10 mouse cellular contexts compared by ENCODE assay signal in genomic region chr2:72114148-72114559, GRCm38 (mm10).
DNase-seq lines count a peak whose midpoint lies in the region; ATAC-seq and TF ChIP-seq lines count a peak whose summit lies in the region.
"Had no signal": no experiment of that assay in that cellular context is flagged by ENCODE, and none has a peak within 500 bp of the region (broad histone marks: within the 10 kb centered on the region; RNA-seq: fewer than 3 reads in every experiment).

No protein-coding gene starts in this region.

- intact Hi-C loops in heart, postnatal 25 days (cut with DNase I), result no loop called here
- intact Hi-C loops in gastrocnemius, postnatal 36 days (cut with DNase I), result no loop called here

- ATAC-seq in heart, embryonic 16.5 days (replicated peaks; ENCODE audit: extremely low read depth, insufficient read depth, low FRiP score), result no peak
- peak; percentile 93 for ATAC-seq in lung, embryonic 16.5 days (ENCODE audit: low read depth)
- peak; percentile 71 for ATAC-seq in neutrophil, adult 5-6 weeks (ENCODE audit: extremely low read depth, insufficient number of reproducible peaks, low FRiP score, poor library complexity, severe bottlenecking)

- no peak overlapping the region for H3K4me3 ChIP-seq in heart, embryonic 16.5 days (ENCODE audit: low read length)
- H3K4me3 ChIP-seq in lung, embryonic 16.5 days (ENCODE audit: low read length), result no peak overlapping the region
- no peak overlapping the region for H3K4me3 ChIP-seq in cortical plate, adult 2 months (ENCODE audit: insufficient read depth, low read length)

- no peaks in the 10 kb centered on the region for H3K9me3 ChIP-seq in heart, embryonic 16.5 days (replicated peaks; ENCODE audit: control insufficient read depth, low read length)
- H3K9me3 ChIP-seq in lung, embryonic 16.5 days (ENCODE audit: control insufficient read depth, low read length), result no peaks in the 10 kb centered on the region

- no peak for TF ChIP-seq CTCF in cortical plate, adult 2 months (IDR thresholded peaks at IDR 0.05; ENCODE audit: extremely low read depth, insufficient read depth, low read length)

- DNase-seq in heart, postnatal 25 days (ENCODE audit: low spot score), result no peak
- DNase-seq in lung, postnatal 14 days, result no peak
- no peak for DNase-seq in adipocyte (ENCODE audit: low spot score)
- DNase-seq in gastrocnemius, postnatal 36 days, result no peak
- DNase-seq: cerebellum, adult 11-12 months; layer of hippocampus, postnatal 36 days had no signal

- H3K4me2 ChIP-seq in heart, embryonic 16.5 days (ENCODE audit: low read depth, low read length), result peak overlapping the region; percentile 3; the same call in 1 of the 2 replicates
- peak overlapping the region; percentile 8 for H3K4me2 ChIP-seq in lung, embryonic 16.5 days (ENCODE audit: low read depth, low read length)

- no peaks in the 10 kb centered on the region for H3K36me3 ChIP-seq in heart, embryonic 16.5 days (ENCODE audit: control insufficient read depth, insufficient read depth)
- no peaks in the 10 kb centered on the region for H3K36me3 ChIP-seq in lung, embryonic 16.5 days (ENCODE audit: control insufficient read depth, insufficient read depth, low read length)

- no peaks in the 10 kb centered on the region for H3K27me3 ChIP-seq in heart, embryonic 16.5 days (ENCODE audit: control insufficient read depth, insufficient read depth, low read length)
- H3K27me3 ChIP-seq in lung, embryonic 16.5 days (ENCODE audit: control insufficient read depth, insufficient read depth, low read depth, low read length), result no peaks in the 10 kb centered on the region

- WGBS in heart, embryonic 16.5 days, result 50% methylated on average over 4 of the region's 4 CpGs
- 35% methylated on average over 4 of the region's 4 CpGs for WGBS in lung, embryonic 16.5 days

- peaks cover 9% of the 10 kb centered on the region for H3K4me1 ChIP-seq in heart, embryonic 16.5 days (ENCODE audit: control insufficient read depth, insufficient read depth, low read length)
- peaks cover 31% of the 10 kb centered on the region for H3K4me1 ChIP-seq in lung, embryonic 16.5 days (replicated peaks; ENCODE audit: control insufficient read depth, insufficient read depth, low read length)
- peaks cover 16% of the 10 kb centered on the region for H3K4me1 ChIP-seq in cortical plate, adult 2 months (ENCODE audit: control insufficient read depth, insufficient read depth, low read length)

- peak overlapping the region; percentile 53 for H3K27ac ChIP-seq in heart, embryonic 16.5 days (ENCODE audit: low read length)
- peak overlapping the region; percentile 79 for H3K27ac ChIP-seq in lung, embryonic 16.5 days (ENCODE audit: low read length)
- H3K27ac ChIP-seq in cortical plate, adult 2 months (ENCODE audit: insufficient read depth, low read length), result 0 out of 2 replicates have a peak overlapping the region, but pooled peaks have one; percentile 7

- no peak for TF ChIP-seq POLR2A in cortical plate, adult 2 months (IDR thresholded peaks at IDR 0.05; ENCODE audit: extremely low read depth, insufficient read depth, low read length)

- no peak overlapping the region for H3K9ac ChIP-seq in heart, embryonic 16.5 days (ENCODE audit: low read length)
- H3K9ac ChIP-seq in lung, embryonic 16.5 days (ENCODE audit: low read length), result no peak overlapping the region

Comparison
In these comparisons a context has a peak if more than half of its experiments do, and no peak if none do; other contexts are left out.
1. H3K27ac ChIP-seq: peak in every context shown above with its lines; median percentile 79 in lung, embryonic 16.5 days; 53 in heart, embryonic 16.5 days; 7 in cortical plate, adult 2 months.